Mouse (Mus musculus) stomach, embryonic 15.5 days (tissue): ENCODE measurements around the gene Ltb4r1. TPM values are rescaled to one million over a fixed set of nuclear protein-coding genes. Genes with fewer than 3 reads are reported as not detected.

Experiments
- ATAC-seq: fragments of 200-750 bp; cut with Nextera tagmentation; 2 replicates; pipeline ENCODE4 v1.8.0; 2017; ENCODE audit warnings: low read depth, moderate number of reproducible peaks, moderate TSS enrichment; ENCODE audit not compliant: insufficient read depth, low FRiP score
- H3K27ac ChIP-seq: fragments of 300-500 bp; sonication (generic); 2 replicates; pipeline ENCODE4 v1.5.1; 2015; ENCODE audit warnings: mild to moderate bottlenecking, inconsistent platforms
- H3K27me3 ChIP-seq: fragments of 300-500 bp; sonication (generic); replicated peaks from 2 replicates; pipeline ENCODE4 v1.6.1; 2015; ENCODE audit warnings: inconsistent platforms
- H3K36me3 ChIP-seq: fragments of 300-500 bp; sonication (generic); 2 replicates; pipeline ENCODE4 v1.6.1; 2015; ENCODE audit warnings: inconsistent platforms
- H3K4me1 ChIP-seq: fragments of 300-500 bp; sonication (generic); 2 replicates; pipeline ENCODE4 v1.6.1; 2015; ENCODE audit warnings: inconsistent platforms
- H3K4me2 ChIP-seq: fragments of 300-500 bp; sonication (generic); 2 replicates; pipeline ENCODE4 v1.6.1; 2015; ENCODE audit warnings: mild to moderate bottlenecking, inconsistent platforms
- H3K4me3 ChIP-seq: fragments of 300-500 bp; sonication (generic); replicated peaks from 2 replicates; pipeline ENCODE4 v1.5.1; 2015; ENCODE audit warnings: inconsistent platforms
- H3K9ac ChIP-seq: fragments of 300-500 bp; sonication (generic); 2 replicates; pipeline ENCODE4 v1.6.1; 2015; ENCODE audit warnings: inconsistent platforms
- H3K9me3 ChIP-seq: fragments of 300-500 bp; sonication (generic); 2 replicates; pipeline ENCODE4 v1.6.1; 2016; ENCODE audit warnings: inconsistent platforms
- WGBS: fragments of 180-500 bp; shearing (Covaris S2); methylation state at CpG from one replicate; pipeline ENCODE4 v1.1.7; 2015; 5-methylcytosine and 5-hydroxymethylcytosine counted together
- polyA plus RNA-seq: library from polyadenylated mRNA; unstranded; fragments of >200 nt; fragmentation: Nextera tagmentation; extraction: Ambion mirVana; gene quantifications from 2 replicates; pipeline ENCODE4 v1.2.1, GENCODE M21; 2015

Gene Ltb4r1
- polyA plus RNA-seq, 1 experiment from 2014 or later = 4.7 TPM

GRCm38 (mm10) chr14:55727889-55728685, 37.7 kb upstream of the Ltb4r1 start:
- ATAC-seq = no peak
- no peak overlapping the region for H3K4me3 ChIP-seq
- no peak overlapping the region for H3K9ac ChIP-seq
- H3K36me3 ChIP-seq = no peaks in the 10 kb centered on the region
- H3K9me3 ChIP-seq = no peaks in the 10 kb centered on the region
- no peaks in the 10 kb centered on the region for H3K4me1 ChIP-seq
- H3K27ac ChIP-seq = no peak overlapping the region
- WGBS = 53% methylated on average over 8 of the region's 8 CpGs
- no peak overlapping the region for H3K4me2 ChIP-seq
- no peaks in the 10 kb centered on the region for H3K27me3 ChIP-seq

- no peaks in the 10 kb centered on the region for H3K9me3 ChIP-seq
- H3K4me2 ChIP-seq = no peak overlapping the region
- H3K36me3 ChIP-seq = no peaks in the 10 kb centered on the region
- H3K4me3 ChIP-seq = no peak overlapping the region
- H3K4me1 ChIP-seq = no peaks in the 10 kb centered on the region
- no peak overlapping the region for H3K27ac ChIP-seq
- no peak for ATAC-seq
- 78% methylated on average over 7 of the region's 7 CpGs for WGBS
- no peak overlapping the region for H3K9ac ChIP-seq
- H3K27me3 ChIP-seq = no peaks in the 10 kb centered on the region
Observed at GRCm38 (mm10) chr14:55730116-55730515, 35.6 kb upstream of the Ltb4r1 start.

GRCm38 (mm10) chr14:55730531-55731032, 35.2 kb upstream of the Ltb4r1 start:
- H3K9me3 ChIP-seq = no peaks in the 10 kb centered on the region
- H3K27ac ChIP-seq = no peak overlapping the region
- no peaks in the 10 kb centered on the region for H3K27me3 ChIP-seq
- WGBS = 78% methylated on average over 7 of the region's 7 CpGs
- no peak overlapping the region for H3K4me3 ChIP-seq
- H3K4me1 ChIP-seq = no peaks in the 10 kb centered on the region
- H3K9ac ChIP-seq = no peak overlapping the region
- no peak for ATAC-seq
- H3K4me2 ChIP-seq = no peak overlapping the region
- no peaks in the 10 kb centered on the region for H3K36me3 ChIP-seq

GRCm38 (mm10) chr14:55733889-55734288, 31.9 kb upstream of the Ltb4r1 start:
- Histone ChIP-seq H3K27me3 (no peaks in the 10 kb centered on the region), H3K9me3 (no peaks in the 10 kb centered on the region), H3K4me2 (no peak overlapping the region), H3K27ac (no peak overlapping the region), H3K4me3 (no peak overlapping the region), H3K9ac (no peak overlapping the region), H3K4me1 (no peaks in the 10 kb centered on the region), H3K36me3 (peaks cover 4% of the 10 kb centered on the region; the same call in 1 of the 2 replicates)
- no peak for ATAC-seq
- WGBS = 67% methylated on average over 10 of the region's 10 CpGs

- peaks cover 9% of the 10 kb centered on the region; the same call in 1 of the 2 replicates for H3K36me3 ChIP-seq
- ATAC-seq = no peak
- no peak overlapping the region for H3K4me3 ChIP-seq
- H3K4me1 ChIP-seq = no peaks in the 10 kb centered on the region
- H3K27me3 ChIP-seq = no peaks in the 10 kb centered on the region
- no peak overlapping the region for H3K27ac ChIP-seq
- no peak overlapping the region for H3K9ac ChIP-seq
- no peaks in the 10 kb centered on the region for H3K9me3 ChIP-seq
- WGBS = 62% methylated on average over 7 of the region's 7 CpGs
- H3K4me2 ChIP-seq = no peak overlapping the region
Observed at GRCm38 (mm10) chr14:55734869-55735268, 30.9 kb upstream of the Ltb4r1 start.

GRCm38 (mm10) chr14:55735334-55735733, 30.4 kb upstream of the Ltb4r1 start:
- 24% methylated on average over 3 of the region's 3 CpGs for WGBS
- H3K36me3 ChIP-seq = peaks cover 9% of the 10 kb centered on the region; the same call in 1 of the 2 replicates
- H3K9ac ChIP-seq = no peak overlapping the region
- H3K27me3 ChIP-seq = no peaks in the 10 kb centered on the region
- H3K9me3 ChIP-seq = no peaks in the 10 kb centered on the region
- ATAC-seq = no peak
- H3K4me3 ChIP-seq = no peak overlapping the region
- no peaks in the 10 kb centered on the region for H3K4me1 ChIP-seq
- H3K4me2 ChIP-seq = no peak overlapping the region
- H3K27ac ChIP-seq = no peak overlapping the region

GRCm38 (mm10) chr14:55735758-55736157, 30.0 kb upstream of the Ltb4r1 start:
- no peaks in the 10 kb centered on the region for H3K9me3 ChIP-seq
- peaks cover 12% of the 10 kb centered on the region; the same call in 1 of the 2 replicates for H3K36me3 ChIP-seq
- no peak overlapping the region for H3K4me2 ChIP-seq
- H3K27ac ChIP-seq = no peak overlapping the region
- H3K27me3 ChIP-seq = no peaks in the 10 kb centered on the region
- ATAC-seq = no peak
- H3K4me3 ChIP-seq = no peak overlapping the region
- H3K4me1 ChIP-seq = no peaks in the 10 kb centered on the region
- H3K9ac ChIP-seq = no peak overlapping the region
- 74% methylated on average over 4 of the region's 4 CpGs for WGBS

GRCm38 (mm10) chr14:55737086-55737687, 28.6 kb upstream of the Ltb4r1 start:
- 78% methylated on average over 9 of the region's 9 CpGs for WGBS
- ATAC-seq = no peak
- Histone ChIP-seq H3K4me1 (no peaks in the 10 kb centered on the region), H3K9me3 (no peaks in the 10 kb centered on the region), H3K36me3 (peaks cover 12% of the 10 kb centered on the region; the same call in 1 of the 2 replicates), H3K4me3 (no peak overlapping the region), H3K27ac (no peak overlapping the region), H3K9ac (no peak overlapping the region), H3K4me2 (no peak overlapping the region), H3K27me3 (no peaks in the 10 kb centered on the region)

GRCm38 (mm10) chr14:55743711-55744110, 22.1 kb upstream of the Ltb4r1 start:
- Histone ChIP-seq H3K4me1 (peaks cover 20% of the 10 kb centered on the region), H3K27me3 (no peaks in the 10 kb centered on the region), H3K4me3 (peak overlapping the region; percentile 19; the same call in 1 of the 2 replicates), H3K9ac (peak overlapping the region; percentile 32; the same call in 1 of the 2 replicates), H3K27ac (no peak overlapping the region), H3K36me3 (peaks cover 9% of the 10 kb centered on the region; the same call in 1 of the 2 replicates), H3K9me3 (no peaks in the 10 kb centered on the region), H3K4me2 (peak overlapping the region; percentile 38)
- peak; percentile 48; the same call in 1 of the 2 replicates for ATAC-seq
- WGBS = 18% methylated on average over 10 of the region's 10 CpGs

- Histone ChIP-seq H3K27ac (0 out of 2 replicates have a peak within 1 kb of the TSS, but pooled peaks have one; percentile 53), H3K4me3 (peak within 1 kb of the TSS; percentile 88), H3K36me3 (peaks cover 10% of the 10 kb centered on the region; the same call in 1 of the 2 replicates), H3K4me1 (peaks cover 20% of the 10 kb centered on the region), H3K9ac (peak within 1 kb of the TSS; percentile 60), H3K9me3 (no peaks in the 10 kb centered on the region), H3K27me3 (no peaks in the 10 kb centered on the region), H3K4me2 (peak within 1 kb of the TSS; percentile 88)
- WGBS = 1% methylated on average over 48 of the region's 48 CpGs
- peak; percentile 84 for ATAC-seq
Observed at GRCm38 (mm10) chr14:55745180-55745860, 20.4 kb upstream of the Ltb4r1 start, which contains the start of the genes Dhrs1 and Nop9. Gene Dhrs1 (minus strand): TSS chr14:55745690. Gene Nop9 (plus strand): TSS chr14:55745693.

- Histone ChIP-seq H3K36me3 (peaks cover 10% of the 10 kb centered on the region; the same call in 1 of the 2 replicates), H3K27me3 (no peaks in the 10 kb centered on the region), H3K9me3 (no peaks in the 10 kb centered on the region), H3K4me3 (peak overlapping the region; percentile 88), H3K9ac (peak overlapping the region; percentile 60), H3K4me1 (peaks cover 20% of the 10 kb centered on the region), H3K4me2 (peak overlapping the region; percentile 88), H3K27ac (no peak overlapping the region)
- no peak for ATAC-seq
- WGBS = under 1% methylated on average over 31 of the region's 31 CpGs
Observed at GRCm38 (mm10) chr14:55745861-55746237, 19.9 kb upstream of the Ltb4r1 start.
